Mouse (Mus musculus) liver (tissue): ENCODE data around the gene Prom2.

Experiments
- DNase-seq: peaks from one replicate; pipeline ENCODE4 v3.0.0-alpha.2; 2020; ENCODE audit warnings: mixed read lengths

Prom2 gene

DNA sequence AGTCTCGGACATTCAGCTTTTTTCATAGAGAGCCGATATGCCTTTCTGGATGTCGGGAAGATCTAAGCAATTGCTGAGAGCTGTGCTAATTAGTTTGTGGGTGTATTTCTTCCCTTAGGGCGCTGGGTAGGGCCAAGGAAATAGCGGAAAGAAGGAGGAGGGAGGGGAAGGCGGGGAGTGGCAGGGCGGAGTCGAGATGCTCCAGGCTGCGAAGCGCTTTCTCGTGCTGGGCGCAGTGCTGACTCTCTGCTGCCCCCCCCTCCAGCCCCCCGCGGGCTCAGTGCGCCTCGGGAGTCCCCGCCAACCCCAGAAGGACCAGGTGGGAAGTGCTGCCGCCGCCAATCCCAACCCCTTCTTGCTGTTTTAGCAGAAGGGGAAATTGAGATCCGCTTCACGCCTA lies 58.3 kb downstream of the Prom2 start:
- DNase-seq: peak; percentile 11

DNA sequence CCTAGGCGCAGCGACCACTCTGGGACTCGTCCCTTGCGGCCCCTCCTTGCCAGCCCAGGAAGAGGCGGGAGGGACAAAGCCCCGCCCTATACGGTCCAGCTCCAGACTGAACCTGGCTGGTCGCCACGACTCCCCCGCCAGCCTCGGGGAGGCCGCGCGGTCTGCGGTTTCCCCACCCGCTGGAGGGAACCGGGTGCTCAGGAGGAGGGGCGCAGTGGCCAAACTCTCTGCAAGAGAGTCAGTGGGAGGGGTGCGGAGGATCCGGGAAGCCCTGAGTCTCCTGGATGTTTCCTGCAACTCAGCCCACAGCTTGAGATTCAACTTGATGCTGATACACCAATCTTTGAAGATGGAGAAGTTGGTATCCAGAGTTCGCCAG lies 58.7 kb downstream of the Prom2 start:
- DNase-seq: peak; percentile 60

DNA sequence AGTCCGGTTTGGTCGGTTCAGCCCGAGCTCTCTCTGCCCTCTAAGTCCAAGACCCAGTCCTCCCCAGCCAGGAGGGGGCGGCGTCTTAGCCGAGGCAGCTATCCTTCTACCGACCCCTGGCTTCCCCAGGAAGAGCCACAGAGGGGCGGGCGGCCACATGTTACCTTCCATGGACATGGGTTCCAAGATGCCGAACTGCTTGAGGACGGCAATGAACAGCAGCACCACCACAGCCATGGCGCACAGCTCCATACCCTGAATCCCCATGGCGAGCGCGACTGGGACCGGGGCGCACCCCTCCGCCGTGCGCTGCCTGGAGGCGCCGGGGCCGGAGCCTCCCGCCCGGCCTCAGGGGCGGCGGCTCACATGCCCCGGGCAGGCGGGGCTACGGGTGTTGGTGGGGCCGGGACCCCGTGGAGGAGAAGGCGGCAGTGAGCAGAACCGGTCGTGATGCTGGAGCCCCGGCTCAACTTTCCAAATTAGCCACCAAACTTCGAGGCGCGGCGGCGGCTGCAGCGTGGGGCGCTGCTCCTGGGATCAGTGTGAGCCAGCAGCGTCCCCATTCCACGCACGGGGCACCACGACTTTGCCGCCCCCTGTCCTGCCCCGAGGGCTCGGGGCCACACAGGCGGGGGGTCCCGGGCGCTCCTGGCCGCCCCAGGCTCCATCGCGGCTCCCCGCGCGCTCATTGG lies 59.3 kb downstream of the Prom2 start:
- no peak for DNase-seq

DNA sequence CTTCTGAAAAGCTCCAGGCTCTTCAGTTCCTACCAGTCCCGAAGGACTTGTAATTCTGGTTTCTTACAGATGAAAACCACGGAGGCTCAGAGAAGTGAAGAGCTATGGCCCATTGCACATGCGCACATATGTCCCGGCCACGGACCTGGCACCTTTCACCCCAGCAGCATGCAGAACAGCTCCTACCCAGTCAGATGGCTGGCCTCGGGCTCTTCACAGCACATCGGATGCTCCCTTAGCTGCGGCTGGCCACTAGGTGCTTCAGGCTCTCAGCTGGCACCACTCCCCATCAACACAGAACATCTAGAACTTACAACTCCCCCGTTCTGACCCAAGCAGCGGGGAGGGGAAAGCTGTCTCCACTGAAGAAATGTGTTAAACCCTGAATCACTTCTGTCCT lies 61.5 kb downstream of the Prom2 start:
- no peak for DNase-seq

DNA sequence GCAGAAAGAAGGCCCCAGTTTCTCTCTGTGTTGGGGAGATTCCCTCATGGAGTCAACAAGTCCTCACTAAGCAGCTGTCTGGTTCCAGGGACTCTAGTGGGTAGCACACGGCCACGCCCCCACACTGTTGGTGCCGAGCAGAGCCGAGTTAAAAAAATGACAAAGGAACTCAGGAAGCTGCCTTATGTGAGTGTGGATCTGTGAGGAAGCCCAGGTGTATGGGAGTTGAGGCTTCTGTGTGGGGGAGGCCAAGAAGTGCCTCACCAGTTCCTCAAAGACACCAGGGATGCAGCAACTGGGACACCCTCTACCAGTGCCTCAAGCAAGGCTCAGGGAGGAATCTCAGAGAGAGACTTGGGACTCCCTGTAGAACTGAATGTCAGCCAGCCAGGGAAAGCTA lies 62.1 kb downstream of the Prom2 start:
- DNase-seq: no peak
